Mouse (Mus musculus) olfactory bulb, adult 2 months (tissue): ENCODE data around the gene Mapk12. TPM values are rescaled to one million over a fixed set of nuclear protein-coding genes. Genes with fewer than 3 reads are reported as not detected.

Experiments
- H3K27ac ChIP-seq: fragments of 200-500 bp; 2 replicates; pipeline ENCODE4 v1.5.1; 2012; ENCODE audit warnings: low read depth, low read length; ENCODE audit not compliant: insufficient read depth
- H3K4me1 ChIP-seq: fragments of 200-500 bp; 2 replicates; pipeline ENCODE4 v1.6.1; 2012; ENCODE audit warnings: low read length; ENCODE audit not compliant: control insufficient read depth, insufficient read depth
- H3K4me3 ChIP-seq: fragments of 200-500 bp; 2 replicates; pipeline ENCODE4 v1.5.1; 2012; ENCODE audit warnings: mild to moderate bottlenecking, low read depth, low read length, moderate library complexity; ENCODE audit not compliant: insufficient read depth
- CTCF ChIP-seq: fragments of 200-500 bp; IDR thresholded peaks from 2 replicates; pipeline ENCODE4 v1.5.1; 2012; ENCODE audit warnings: low read depth, mild to moderate bottlenecking, low read length, moderate library complexity; ENCODE audit not compliant: insufficient read depth
- POLR2A ChIP-seq: fragments of 200-500 bp; IDR thresholded peaks from 2 replicates; pipeline ENCODE4 v1.6.1; 2012; ENCODE audit warnings: mild to moderate bottlenecking, low read depth, low read length, moderate library complexity; ENCODE audit not compliant: insufficient read depth
- WGBS: fragments of 180-500 bp; shearing (Covaris S2); methylation state at CpG from one replicate; pipeline ENCODE4 v1.1.7; 2018; 5-methylcytosine and 5-hydroxymethylcytosine counted together
- polyA plus RNA-seq: library from polyadenylated mRNA; stranded (reverse); fragments of >200 nt; gene quantifications from 2 replicates; pipeline ENCODE4 v1.2.4, GENCODE M21; 2012; ENCODE audit warnings: low replicate concordance; ENCODE audit not compliant: missing spikeins, insufficient read depth, insufficient read length

Mapk12 gene
- polyA plus RNA-seq, 1 experiment: not detected

DNA sequence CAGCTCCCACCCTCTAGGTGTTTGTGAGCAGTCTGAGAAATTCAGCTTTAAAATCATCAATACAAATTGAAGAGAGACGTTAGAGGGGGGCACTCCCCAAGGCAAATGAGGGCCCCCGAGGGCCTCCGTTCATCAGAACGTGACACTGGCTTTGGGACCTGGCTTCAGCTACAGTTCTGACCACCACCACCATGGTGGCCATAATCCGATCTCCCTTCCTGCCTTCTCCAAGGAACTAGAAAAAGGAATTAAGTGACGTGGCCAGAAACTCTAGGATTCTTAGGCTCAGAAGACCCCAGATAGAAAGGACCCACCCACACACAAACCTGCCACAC is 39.1 kb upstream of the Mapk12 start:
- peaks cover 57% of the 10 kb centered on the region for H3K4me1 ChIP-seq
- TF ChIP-seq POLR2A (no peak), CTCF (no peak)
- H3K4me3 ChIP-seq: peak overlapping the region; percentile 59
- H3K27ac ChIP-seq: no peak overlapping the region; the same call in 1 of the 2 replicates
- WGBS: 14% methylated on average over 6 of the region's 6 CpGs

- no peak for TF ChIP-seq POLR2A
- no peak for TF ChIP-seq CTCF
- WGBS: 12% methylated on average over 16 of the region's 16 CpGs
- Histone ChIP-seq H3K27ac (peak overlapping the region; percentile 50; the same call in 1 of the 2 replicates), H3K4me1 (peaks cover 62% of the 10 kb centered on the region), H3K4me3 (peak overlapping the region; percentile 59)
Observed at GRCm38 (mm10) chr15:89178954-89179629, 38.6 kb upstream of the Mapk12 start.

GRCm38 (mm10) chr15:89178260-89178860 is 37.9 kb upstream of the Mapk12 start:
- TF ChIP-seq CTCF: no peak
- TF ChIP-seq POLR2A: no peak
- H3K27ac ChIP-seq: 0 out of 2 replicates have a peak overlapping the region, but pooled peaks have one; percentile 50
- 66% methylated on average over 7 of the region's 7 CpGs for WGBS
- peak overlapping the region; percentile 59; the same call in 1 of the 2 replicates for H3K4me3 ChIP-seq
- H3K4me1 ChIP-seq: peaks cover 70% of the 10 kb centered on the region

GRCm38 (mm10) chr15:89177576-89178259 is 37.2 kb upstream of the Mapk12 start:
- Histone ChIP-seq H3K4me1 (peaks cover 74% of the 10 kb centered on the region), H3K4me3 (no peak overlapping the region), H3K27ac (peak overlapping the region; percentile 60)
- TF ChIP-seq POLR2A: no peak
- no peak for TF ChIP-seq CTCF
- WGBS: 66% methylated on average over 4 of the region's 4 CpGs

GRCm38 (mm10) chr15:89177121-89177520 is 36.6 kb upstream of the Mapk12 start:
- Histone ChIP-seq H3K4me1 (peaks cover 75% of the 10 kb centered on the region), H3K4me3 (no peak overlapping the region), H3K27ac (peak overlapping the region; percentile 60)
- TF ChIP-seq POLR2A: no peak
- WGBS: 31% methylated on average over 5 of the region's 5 CpGs

- 71% methylated on average over 13 of the region's 13 CpGs for WGBS
- peaks cover 72% of the 10 kb centered on the region for H3K4me1 ChIP-seq
- TF ChIP-seq CTCF: no peak
- no peak for TF ChIP-seq POLR2A
- H3K27ac ChIP-seq: no peak overlapping the region; the same call in 1 of the 2 replicates
- H3K4me3 ChIP-seq: no peak overlapping the region
Observed at GRCm38 (mm10) chr15:89175411-89176155, 35.1 kb upstream of the Mapk12 start.

DNA sequence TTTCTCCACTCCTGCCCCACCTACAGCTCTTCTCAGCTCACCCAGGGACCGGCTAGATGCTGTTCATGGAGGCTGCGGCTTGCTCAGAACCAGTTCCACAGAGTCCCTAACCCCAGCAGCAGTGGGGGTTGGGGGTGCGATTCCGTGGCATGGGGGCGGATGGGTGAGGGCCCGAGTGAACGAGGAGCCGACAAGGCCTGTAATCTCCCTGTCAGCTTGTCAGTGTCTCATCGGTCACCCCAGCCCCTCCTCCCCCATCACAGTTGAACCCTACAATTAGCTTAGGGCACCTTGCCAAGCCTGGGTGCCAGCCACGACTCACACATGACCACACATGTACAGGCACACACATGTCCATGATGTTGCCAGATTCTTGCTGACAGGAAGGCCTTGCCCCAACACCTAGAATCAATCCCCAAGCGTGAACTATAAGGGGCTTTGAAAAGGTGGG is 34.4 kb upstream of the Mapk12 start:
- H3K4me3 ChIP-seq: no peak overlapping the region
- peak overlapping the region; percentile 25; the same call in 1 of the 2 replicates for H3K27ac ChIP-seq
- TF ChIP-seq CTCF: no peak
- no peak for TF ChIP-seq POLR2A
- peaks cover 78% of the 10 kb centered on the region for H3K4me1 ChIP-seq
- 27% methylated on average over 11 of the region's 11 CpGs for WGBS

GRCm38 (mm10) chr15:89173906-89174214 is 33.4 kb upstream of the Mapk12 start:
- Histone ChIP-seq H3K4me1 (peaks cover 80% of the 10 kb centered on the region), H3K4me3 (peak overlapping the region; percentile 70), H3K27ac (peak overlapping the region; percentile 84; the same call in 1 of the 2 replicates)
- TF ChIP-seq POLR2A (no peak), CTCF (no peak)
- WGBS: 9% methylated on average over 15 of the region's 15 CpGs
